Mouse (Mus musculus): ENCODE data around the gene Atxn1.
A peak's percentile ranks its signal among the peaks of the same experiment; 100 is the strongest.

Gene Atxn1

DNA sequence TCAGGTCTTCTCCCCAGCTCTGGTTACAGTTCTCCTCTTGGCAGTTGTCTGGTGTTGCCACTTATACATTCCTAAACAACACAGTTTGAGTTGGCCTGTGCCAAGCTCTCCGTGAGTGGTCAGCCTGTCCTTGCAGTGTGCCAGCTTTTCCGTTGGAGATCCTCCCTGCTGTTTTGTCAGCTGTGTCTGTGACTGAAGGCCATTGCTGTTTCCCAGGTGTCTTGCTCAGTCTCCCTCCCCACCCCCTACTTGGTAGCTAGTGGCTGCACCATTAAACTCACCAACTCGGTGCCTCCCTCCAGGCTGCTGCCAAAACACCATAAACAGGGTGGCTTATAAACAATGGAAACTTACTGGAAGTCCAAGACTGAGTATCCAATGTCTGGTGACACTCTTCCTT lies 440.5 kb downstream of the Atxn1 start:
- DNase-seq (ENCODE audit: low spot score), result no peak

DNA sequence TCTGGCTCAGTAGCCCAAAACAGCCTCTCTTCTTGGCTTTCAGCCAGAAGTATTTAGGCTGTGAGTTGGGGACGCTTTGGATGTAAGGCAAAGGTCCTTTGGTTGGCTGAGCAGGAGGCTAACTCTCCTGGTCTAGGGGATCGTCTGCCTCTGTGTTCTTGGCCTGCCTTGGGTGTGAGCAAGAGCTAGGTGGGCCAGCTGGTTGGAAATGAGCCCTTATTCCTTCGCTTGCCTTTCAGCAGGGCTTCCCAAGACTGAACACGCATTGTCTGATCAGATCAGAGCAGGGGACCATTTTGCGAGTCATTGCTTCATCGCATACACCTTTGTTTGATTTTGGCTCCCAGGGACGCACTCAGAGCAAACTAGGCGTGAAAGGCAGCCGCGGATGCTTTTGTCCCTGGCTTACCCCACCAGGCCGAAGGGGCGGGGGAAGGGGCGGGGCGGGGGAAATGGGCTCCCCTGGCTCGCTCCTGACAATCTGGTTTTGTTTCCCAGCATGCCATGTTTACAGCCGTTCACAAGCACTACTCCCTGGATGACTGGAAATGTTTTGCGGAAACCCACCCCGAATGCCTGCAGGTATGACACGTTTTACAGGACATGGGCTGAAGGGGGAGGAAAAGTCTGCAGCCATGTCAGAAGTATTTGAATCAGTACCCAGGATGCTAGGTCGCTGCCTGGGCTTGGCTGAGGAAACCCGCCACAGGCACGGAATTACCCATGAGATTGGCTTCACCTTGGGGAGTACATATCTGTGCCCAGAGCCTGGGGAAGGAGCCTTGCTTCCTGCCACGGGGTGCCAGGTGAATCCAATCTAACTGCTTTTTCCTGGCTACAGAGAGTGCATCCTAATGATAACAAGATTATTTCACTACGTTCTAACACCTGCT lies 448.1 kb downstream of the Atxn1 start:
- no peak for DNase-seq (ENCODE audit: low spot score)

DNA sequence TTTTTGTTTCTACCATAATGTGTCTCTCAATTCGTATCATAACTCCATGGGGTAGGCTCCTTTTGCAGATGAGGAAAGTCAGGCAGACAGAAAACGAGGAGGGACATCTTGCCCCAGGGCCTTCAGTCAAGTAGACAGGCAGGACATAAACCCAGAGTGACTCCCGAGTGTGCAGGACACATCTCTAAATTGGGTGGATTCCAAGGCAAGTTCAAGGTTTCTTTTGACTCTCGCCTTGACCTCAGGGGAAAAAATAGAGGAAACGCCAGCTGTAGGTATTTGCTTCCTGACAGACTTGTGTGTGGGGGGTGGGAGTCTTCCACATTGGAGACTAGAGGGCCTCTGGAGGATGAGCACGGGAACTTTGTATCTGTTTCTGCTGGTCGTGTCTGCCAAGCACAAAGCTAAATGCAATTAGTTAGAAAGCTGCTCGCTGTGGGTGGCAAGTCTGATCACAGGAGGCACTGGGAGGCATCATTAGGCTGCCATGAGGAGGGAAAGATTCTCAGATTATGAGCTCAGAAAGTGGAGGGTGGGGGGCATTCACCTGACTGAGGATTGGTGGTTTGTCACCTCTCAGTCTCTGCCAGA lies 449.9 kb downstream of the Atxn1 start:
- no peak for DNase-seq (ENCODE audit: low spot score)

DNA sequence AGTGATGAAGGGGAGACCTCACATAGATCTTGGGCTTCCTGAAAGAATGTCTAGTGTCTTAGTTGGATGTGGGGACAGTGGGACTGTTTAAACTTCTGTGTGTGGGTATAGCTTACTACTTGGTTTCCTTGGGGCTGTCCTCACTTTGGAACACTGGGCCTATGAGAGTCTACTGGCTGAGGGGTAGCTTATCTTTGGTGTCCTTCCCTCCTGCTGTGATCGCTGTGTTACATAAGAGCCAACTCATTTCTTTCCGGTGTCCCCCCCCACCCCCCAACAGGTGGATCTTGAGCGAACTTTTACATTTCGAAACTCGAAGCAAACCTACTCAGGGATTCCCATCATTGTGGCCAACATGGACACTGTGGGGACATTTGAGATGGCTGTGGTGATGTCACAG lies 450.7 kb downstream of the Atxn1 start:
- DNase-seq (ENCODE audit: low spot score), result no peak

DNA sequence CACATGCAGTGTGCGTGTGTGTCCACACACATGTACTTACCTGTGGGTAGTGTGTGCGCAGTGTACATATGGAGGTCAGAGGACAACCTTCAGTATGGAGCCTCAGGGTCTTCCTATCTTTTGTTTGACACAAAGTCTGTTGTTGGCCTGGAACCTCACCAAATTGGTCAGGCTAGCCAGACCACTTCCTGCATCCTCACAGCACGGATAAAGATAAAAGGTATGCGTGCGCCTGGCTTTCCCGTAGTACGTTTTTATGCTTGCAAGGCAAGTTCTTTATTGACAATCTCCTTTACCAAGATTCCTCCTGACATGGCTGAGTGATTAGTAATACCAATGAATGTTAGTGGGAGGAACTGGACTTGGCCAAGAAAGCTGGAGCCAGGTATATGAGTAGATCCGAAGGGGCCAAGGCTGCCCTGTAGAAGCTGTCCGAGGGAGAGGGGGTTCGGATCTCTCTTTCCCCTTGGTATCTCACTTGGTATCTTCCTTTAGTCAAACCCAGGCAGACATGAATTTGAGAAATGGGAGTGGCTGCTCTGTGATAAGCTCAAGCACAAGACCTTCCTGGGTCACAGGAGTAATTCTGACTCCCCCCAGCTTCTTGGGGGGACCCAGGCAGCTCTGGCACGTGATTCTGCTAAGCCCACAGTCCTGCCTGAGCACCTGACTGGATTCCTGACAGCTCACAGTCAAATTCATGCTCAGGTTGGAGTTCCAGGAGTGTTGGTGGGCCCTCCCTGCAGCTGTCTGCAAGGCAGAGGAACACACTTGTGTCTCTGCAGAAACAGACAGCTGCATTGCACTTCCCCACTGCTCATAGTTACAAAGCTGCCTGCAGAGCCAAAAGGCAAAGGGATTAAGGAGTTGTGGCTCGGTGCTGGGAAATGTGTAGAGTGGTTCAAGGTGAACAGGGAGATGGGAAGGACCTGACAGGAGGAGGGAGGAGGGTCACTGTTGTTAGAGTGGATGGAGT lies 451.5 kb downstream of the Atxn1 start:
- DNase-seq (ENCODE audit: low spot score), result no peak

DNA sequence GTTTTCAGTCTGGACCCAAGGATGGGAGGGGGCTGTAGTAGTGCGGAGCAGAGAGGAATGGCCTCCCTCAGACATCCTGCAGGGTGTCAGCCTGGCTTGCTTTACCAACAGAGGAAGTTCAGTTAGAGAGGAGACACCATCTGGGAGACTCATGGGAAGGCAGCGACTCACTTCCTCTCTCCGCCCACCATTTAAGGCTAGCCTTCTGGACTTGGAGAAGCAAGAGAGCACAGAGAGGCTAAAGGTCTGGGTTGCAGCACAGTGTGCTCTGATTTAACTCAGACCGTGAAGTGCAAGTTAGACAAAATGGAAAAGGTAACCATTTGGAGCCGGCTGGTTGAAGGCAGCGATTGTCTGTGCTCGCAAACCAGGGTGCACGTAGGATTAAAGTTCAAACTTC lies 452.3 kb downstream of the Atxn1 start:
- DNase-seq (ENCODE audit: low spot score), result no peak

DNA sequence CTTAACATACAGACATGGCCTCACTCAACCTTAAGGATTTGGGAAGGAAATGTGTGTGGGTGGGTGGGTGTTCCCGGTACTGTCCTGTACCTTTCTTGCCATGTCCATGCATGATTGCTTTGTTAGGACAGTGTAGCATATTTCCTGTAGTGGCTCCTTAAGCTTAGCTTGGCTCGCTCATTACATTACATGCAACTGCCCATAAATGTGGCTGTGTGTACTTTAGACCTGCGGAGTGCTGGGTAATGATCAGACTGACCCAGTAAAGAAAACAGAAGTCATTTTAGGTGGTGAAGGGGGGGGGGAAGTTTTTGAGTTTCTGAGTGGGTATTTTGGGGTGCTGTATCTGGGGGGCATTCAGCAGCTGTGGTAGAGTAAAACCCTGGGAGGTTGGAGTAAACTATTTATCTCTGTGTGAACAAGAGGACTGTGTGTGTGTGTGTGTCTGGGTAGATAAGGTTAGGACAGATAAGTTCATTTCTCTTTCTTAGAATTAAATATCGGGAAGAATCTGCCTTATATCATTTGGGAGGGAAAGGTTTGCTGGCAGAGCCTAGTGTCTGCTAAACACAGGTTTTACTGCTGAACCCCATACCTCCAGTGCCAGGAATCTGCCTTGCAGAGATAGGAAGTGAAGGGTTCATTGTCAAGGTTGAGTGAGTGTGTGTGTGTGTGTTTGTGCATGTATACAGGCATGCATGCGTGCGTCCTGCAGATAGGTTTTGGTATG lies 452.9 kb downstream of the Atxn1 start:
- DNase-seq (ENCODE audit: low spot score), result no peak

DNA sequence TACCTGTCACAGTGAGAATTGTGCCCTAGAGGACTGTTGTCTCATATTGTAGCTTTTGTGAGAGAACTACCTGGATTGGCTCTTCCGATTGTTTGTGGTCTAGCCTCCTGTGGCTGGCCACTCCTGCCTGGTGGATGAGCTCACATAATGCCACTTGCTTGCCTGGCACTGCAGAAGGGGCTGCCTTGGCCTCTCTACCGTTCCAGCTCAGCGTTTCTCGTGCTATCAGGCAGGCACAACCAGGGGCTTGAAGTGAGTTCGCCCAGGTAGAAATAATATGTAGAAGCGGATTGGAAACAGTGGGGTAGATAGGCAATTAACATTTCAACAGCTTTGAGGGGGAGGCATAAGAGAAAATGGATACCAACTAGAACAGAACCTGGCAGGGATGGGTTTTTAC lies 455.4 kb downstream of the Atxn1 start:
- DNase-seq (ENCODE audit: low spot score), result no peak

DNA sequence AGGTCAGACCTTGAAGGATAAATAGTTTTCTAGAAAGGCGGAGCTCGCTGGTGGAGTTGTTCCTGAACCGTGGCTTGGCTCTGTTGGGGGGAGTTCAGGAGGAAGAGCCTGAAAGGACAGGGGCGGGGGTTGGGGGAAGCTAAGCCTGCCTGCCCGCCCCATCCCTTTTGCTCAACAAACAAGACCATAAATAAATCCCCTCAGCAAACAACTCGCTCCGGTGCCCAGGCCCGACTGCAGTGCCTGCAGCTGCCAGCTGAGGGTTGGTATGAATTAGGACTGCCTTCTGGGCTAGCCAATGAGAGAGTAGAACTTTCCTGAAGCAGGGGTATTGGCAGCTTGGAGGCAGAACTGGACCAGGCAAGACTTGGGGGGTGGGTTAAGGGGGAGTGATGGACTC lies 456.3 kb downstream of the Atxn1 start:
- DNase-seq (ENCODE audit: low spot score), result peak; percentile 48

DNA sequence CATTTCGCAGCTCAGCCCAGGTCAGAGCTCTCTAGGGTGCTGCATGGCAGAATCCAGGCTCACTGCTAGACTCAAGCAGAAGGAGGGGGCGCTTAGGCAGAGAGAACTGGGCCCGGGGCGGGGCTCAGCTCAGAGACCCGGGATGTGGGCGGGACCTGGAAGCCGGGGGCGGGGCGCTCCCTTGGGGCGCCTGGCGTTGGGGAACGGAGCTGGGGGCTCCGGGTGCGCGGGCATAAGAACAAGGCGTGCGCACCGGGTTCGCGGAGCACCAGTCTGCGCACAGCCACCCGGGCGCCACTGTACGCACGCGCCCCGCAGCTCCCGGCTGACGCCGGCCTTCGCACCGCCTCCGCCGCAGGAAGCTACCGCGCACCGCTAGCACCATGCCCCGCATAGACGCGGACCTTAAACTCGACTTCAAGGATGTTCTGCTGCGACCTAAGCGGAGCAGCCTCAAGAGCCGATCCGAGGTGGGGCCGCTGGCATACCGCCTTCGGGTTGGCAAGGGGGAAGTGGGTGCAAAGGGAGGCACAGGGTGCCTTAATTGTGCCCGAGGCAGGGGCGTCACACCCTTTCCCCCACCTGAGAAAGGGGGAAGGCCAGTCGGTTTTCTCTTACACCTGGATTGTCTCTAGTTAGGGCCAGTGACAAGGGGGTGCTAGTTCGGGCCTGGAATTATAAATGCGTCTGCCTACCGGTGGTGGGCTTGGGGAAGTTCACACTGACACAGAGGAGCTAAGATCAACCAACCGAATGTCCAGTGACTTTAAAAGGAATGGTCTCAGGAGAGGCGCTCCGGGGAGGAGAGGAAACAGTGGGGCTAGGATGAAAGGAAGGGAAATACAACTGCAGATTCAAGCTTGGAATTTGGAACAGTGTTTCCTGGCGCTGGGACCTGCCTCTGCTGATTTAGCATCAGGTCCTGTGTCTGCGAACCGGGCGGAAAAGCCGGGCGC lies 457.3 kb downstream of the Atxn1 start, which contains the start of gene Gmpr:
Gene Gmpr (plus strand): TSS at position 171 of the 956 bp plus-strand sequence.
- peak; percentile 69 for DNase-seq (ENCODE audit: low spot score)

DNA sequence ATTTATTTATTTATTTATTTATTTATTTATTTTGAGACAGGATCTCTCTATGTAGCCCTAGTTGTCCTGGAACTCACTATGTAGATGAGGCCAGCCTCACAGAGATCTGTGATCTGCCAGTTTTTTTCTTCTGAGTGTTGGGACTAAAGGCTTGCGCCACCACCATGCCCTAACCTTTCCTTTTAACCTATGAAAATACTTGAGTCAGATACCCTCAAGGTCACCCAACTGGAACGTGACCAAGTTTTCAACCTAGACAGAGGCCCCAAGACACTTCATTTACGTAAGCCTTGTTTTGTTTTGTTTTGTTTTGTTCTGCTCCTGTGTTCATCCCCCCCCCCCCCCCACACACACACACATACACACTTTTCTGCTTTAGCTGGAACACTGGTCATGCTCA lies 459.3 kb downstream of the Atxn1 start:
- no peak for DNase-seq (ENCODE audit: low spot score)

DNA sequence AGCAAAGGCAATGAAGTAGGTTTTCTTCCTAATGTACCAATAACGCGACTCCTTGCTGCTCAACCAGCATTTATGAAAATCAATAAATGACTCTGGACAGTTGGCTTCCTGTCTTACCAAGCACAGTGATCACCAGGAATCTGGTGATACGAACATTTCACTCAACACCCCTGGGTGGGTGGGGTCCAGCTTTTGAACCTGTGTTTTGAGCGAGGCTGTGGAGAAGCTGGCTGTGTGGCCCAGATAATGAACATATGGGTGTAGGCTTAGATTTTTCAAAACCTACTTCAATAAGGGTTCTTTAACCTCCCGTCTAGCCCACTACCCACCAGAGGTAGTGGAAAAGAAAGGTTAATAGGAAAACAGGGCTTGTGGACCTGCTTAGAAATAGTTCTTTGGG lies 462.0 kb downstream of the Atxn1 start:
- no peak for DNase-seq (ENCODE audit: low spot score)

DNA sequence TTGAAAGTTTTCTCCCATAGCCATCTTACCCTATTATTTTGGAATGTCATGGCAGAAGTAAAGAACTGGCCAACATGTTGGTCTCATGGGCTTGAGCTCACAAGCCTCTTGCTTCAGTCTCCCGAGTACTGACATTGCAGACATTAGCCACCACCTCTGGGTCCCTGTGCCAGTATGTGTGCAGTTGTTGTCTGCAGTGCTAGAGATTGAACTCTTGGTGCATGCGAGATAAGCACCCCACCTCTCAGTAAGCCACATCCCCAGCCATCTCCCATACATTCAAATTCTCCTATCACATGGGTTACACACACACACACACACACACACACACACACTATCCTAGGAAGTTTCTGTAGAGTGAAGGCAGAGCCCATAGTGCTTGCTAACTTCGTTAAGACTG lies 464.9 kb downstream of the Atxn1 start:
- DNase-seq (ENCODE audit: low spot score), result no peak

Data from urinary bladder, postnatal 25 days (tissue).